Comparison of ENCODE assay signal across 9 mouse cellular contexts in genomic region chr7:49119794-49120487, GRCm38 (mm10).
DNase-seq lines count a peak whose midpoint lies in the region; ATAC-seq and TF ChIP-seq lines count a peak whose summit lies in the region.
"Had no signal": no experiment of that assay in that cellular context is flagged by ENCODE, and none has a peak within 500 bp of the region (broad histone marks: within the 10 kb centered on the region; RNA-seq: fewer than 3 reads in every experiment).

No protein-coding gene starts in this region.

- peak; percentile 20 for DNase-seq in cerebellum, adult 8-10 months
- DNase-seq in cerebellum, adult 11 months = no peak
- peak; percentile 43 for DNase-seq in retina, postnatal 1 day
- no peak for DNase-seq in retina, embryonic 14.5 days (ENCODE audit: low spot score)
- no peak for DNase-seq in limb, embryonic 14.5 days (ENCODE audit: low spot score)
- DNase-seq in spleen, postnatal 36 days (ENCODE audit: low spot score in 2 of 2) = no peak
- no peak for DNase-seq in gastrocnemius, postnatal 14 days
- DNase-seq: thymus, adult 18-20 months had no signal

- H3K9me3 ChIP-seq in limb, embryonic 14.5 days (ENCODE audit: control insufficient read depth, low read length) = no peaks in the 10 kb centered on the region
- no peaks in the 10 kb centered on the region for H3K9me3 ChIP-seq in stomach, embryonic 16.5 days (replicated peaks; ENCODE audit: control insufficient read depth, low read length)

- intact Hi-C loops in gastrocnemius, postnatal 14 days (cut with DNase I; ENCODE audit: low total_unique reads) = loop anchor here (5.0 to 10.0 kb wide), 2 partner anchors 195 to 228 kb away; no protein-coding TSS in a partner anchor

- H3K4me1 ChIP-seq in limb, embryonic 14.5 days (ENCODE audit: control insufficient read depth, insufficient read depth, low read length) = no peaks in the 10 kb centered on the region
- no peaks in the 10 kb centered on the region for H3K4me1 ChIP-seq in stomach, embryonic 16.5 days (ENCODE audit: control insufficient read depth, insufficient read depth, low read length)

- ATAC-seq in limb, embryonic 14.5 days (ENCODE audit: low FRiP score, low read depth) = no peak
- ATAC-seq in stomach, embryonic 16.5 days (ENCODE audit: insufficient read depth, low FRiP score) = no peak

- no peak overlapping the region for H3K9ac ChIP-seq in limb, embryonic 14.5 days (ENCODE audit: low read depth, low read length, severe bottlenecking)
- no peak overlapping the region for H3K9ac ChIP-seq in stomach, embryonic 16.5 days (ENCODE audit: low read length)

- no peak overlapping the region for H3K27ac ChIP-seq in limb, embryonic 14.5 days (replicated peaks; ENCODE audit: low read depth, low read length)
- H3K27ac ChIP-seq in stomach, embryonic 16.5 days (ENCODE audit: low read length) = no peak overlapping the region

- H3K4me3 ChIP-seq in limb, embryonic 14.5 days (replicated peaks; ENCODE audit: low read length) = no peak overlapping the region
- peak overlapping the region; percentile 15; the same call in 1 of the 2 replicates for H3K4me3 ChIP-seq in stomach, embryonic 16.5 days (replicated peaks; ENCODE audit: low read length)

- 0 out of 2 replicates have a peak overlapping the region, but pooled peaks have one; percentile 3 for H3K4me2 ChIP-seq in limb, embryonic 14.5 days (replicated peaks; ENCODE audit: low read depth, low read length, severe bottlenecking)
- H3K4me2 ChIP-seq in stomach, embryonic 16.5 days (ENCODE audit: low read depth, low read length) = peak overlapping the region; percentile 28

- H3K27me3 ChIP-seq in limb, embryonic 14.5 days (ENCODE audit: control insufficient read depth, insufficient read depth, low read length) = peaks cover 10% of the 10 kb centered on the region; the same call in 1 of the 2 replicates
- H3K27me3 ChIP-seq in stomach, embryonic 16.5 days (ENCODE audit: control insufficient read depth, insufficient read depth, low read length) = peaks cover 8% of the 10 kb centered on the region

- no peaks in the 10 kb centered on the region for H3K36me3 ChIP-seq in limb, embryonic 14.5 days (ENCODE audit: control insufficient read depth, insufficient read depth, low read length)
- no peaks in the 10 kb centered on the region for H3K36me3 ChIP-seq in stomach, embryonic 16.5 days (ENCODE audit: control insufficient read depth, insufficient read depth, low read length)

- no peak for TF ChIP-seq POLR2A in limb, embryonic 14.5 days (IDR thresholded peaks at IDR 0.05; ENCODE audit: borderline replicate concordance, extremely low read depth, insufficient read depth, insufficient read length)

- WGBS in limb, embryonic 14.5 days = 46% methylated on average over 20 of the region's 20 CpGs
- WGBS in stomach, embryonic 16.5 days = 37% methylated on average over 20 of the region's 20 CpGs

Comparison
In these comparisons a context has a peak if more than half of its experiments do, and no peak if none do; other contexts are left out.
1. DNase-seq: peak in cerebellum, adult 8-10 months (single experiment) and retina, postnatal 1 day (single experiment); none in cerebellum, adult 11 months (single experiment), retina, embryonic 14.5 days (single experiment), limb, embryonic 14.5 days (single experiment), spleen, postnatal 36 days (0 of 2) and gastrocnemius, postnatal 14 days (single experiment).